Mouse (Mus musculus) ES-Bruce4 (cell line): ENCODE measurements around the gene Gpr142. TPM values are rescaled to one million over a fixed set of nuclear protein-coding genes. Genes with fewer than 3 reads are reported as not detected.

Experiments used
- H3K27ac ChIP-seq: 2 replicates; pipeline ENCODE4 v1.5.1; 2012; ENCODE audit warnings: low read length, inconsistent platforms; ENCODE audit not compliant: insufficient read depth
- H3K27me3 ChIP-seq: 2 replicates; pipeline ENCODE4 v1.6.1; 2012; ENCODE audit warnings: mild to moderate bottlenecking, low read length, inconsistent platforms; ENCODE audit not compliant: control insufficient read depth, poor library complexity, insufficient read depth, severe bottlenecking
- H3K36me3 ChIP-seq: 2 replicates; pipeline ENCODE4 v1.6.1; 2012; ENCODE audit warnings: inconsistent platforms, mild to moderate bottlenecking, low read length, moderate library complexity; ENCODE audit not compliant: control insufficient read depth, poor library complexity, insufficient read depth, severe bottlenecking
- H3K4me1 ChIP-seq: one replicate; pipeline ENCODE4 v1.8.1; 2011; ENCODE audit warnings: low read length; ENCODE audit not compliant: control insufficient read depth, insufficient read depth
- H3K4me3 ChIP-seq: 2 replicates; pipeline ENCODE4 v1.5.1; 2011; ENCODE audit warnings: low read depth, mild to moderate bottlenecking, low read length
- H3K9ac ChIP-seq: 2 replicates; pipeline ENCODE4 v1.6.1; 2012; ENCODE audit warnings: low read depth, mild to moderate bottlenecking, inconsistent platforms; ENCODE audit not compliant: poor library complexity, severe bottlenecking
- H3K9me3 ChIP-seq: replicated peaks from 2 replicates; pipeline ENCODE4 v1.6.1; 2012; ENCODE audit warnings: mild to moderate bottlenecking, low read length, inconsistent platforms; ENCODE audit not compliant: control insufficient read depth, poor library complexity, insufficient read depth, severe bottlenecking
- CTCF ChIP-seq: IDR thresholded peaks from one replicate; pipeline ENCODE4 v1.8.1; 2011; ENCODE audit warnings: low read depth, low read length
- EP300 ChIP-seq: IDR thresholded peaks from 2 replicates; pipeline ENCODE4 v1.6.1; 2011; ENCODE audit warnings: low read depth, low read length; ENCODE audit not compliant: insufficient read depth
- POLR2A ChIP-seq: IDR thresholded peaks from one replicate; pipeline ENCODE4 v1.8.1; 2011; ENCODE audit warnings: low read length; ENCODE audit not compliant: insufficient read depth
- polyA plus RNA-seq: library from polyadenylated mRNA; stranded (reverse); fragments of >200 nt; gene quantifications from 2 replicates; pipeline ENCODE4 v1.2.4, GENCODE M21; 2011; ENCODE audit warnings: low read depth; ENCODE audit not compliant: missing spikeins, insufficient read depth, insufficient read length

Gpr142 gene
- polyA plus RNA-seq, 1 experiment: not detected

DNA sequence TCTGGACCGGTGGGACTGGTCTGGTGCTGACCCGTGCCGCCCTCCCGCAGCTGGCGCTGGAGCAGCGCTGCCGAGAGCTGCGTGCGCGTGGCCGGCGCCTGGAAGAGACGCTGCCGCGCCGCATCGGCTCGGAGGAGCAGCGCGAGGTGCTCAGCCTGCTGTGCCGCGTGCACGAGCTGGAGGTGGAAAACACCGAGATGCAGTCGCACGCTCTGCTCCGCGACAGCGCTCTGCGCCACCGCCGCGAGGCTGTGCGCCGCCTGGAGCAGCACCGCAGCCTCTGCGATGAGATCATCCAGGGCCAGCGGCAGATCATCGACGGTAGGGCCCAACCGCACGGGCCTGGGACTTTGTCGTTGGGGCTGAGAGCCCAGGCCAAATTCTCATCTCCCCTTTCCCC is 12.4 kb upstream of the Gpr142 start:
- H3K9me3 ChIP-seq: no peaks in the 10 kb centered on the region
- H3K27ac ChIP-seq: no peak overlapping the region
- peak overlapping the region; percentile 6; the same call in 1 of the 2 replicates for H3K9ac ChIP-seq
- peak overlapping the region; percentile 21 for H3K4me3 ChIP-seq
- peaks cover 10% of the 10 kb centered on the region for H3K4me1 ChIP-seq
- TF ChIP-seq CTCF (no peak), EP300 (no peak), POLR2A (no peak)
- no peaks in the 10 kb centered on the region for H3K36me3 ChIP-seq
- H3K27me3 ChIP-seq: no peaks in the 10 kb centered on the region; the same call in 1 of the 2 replicates

DNA sequence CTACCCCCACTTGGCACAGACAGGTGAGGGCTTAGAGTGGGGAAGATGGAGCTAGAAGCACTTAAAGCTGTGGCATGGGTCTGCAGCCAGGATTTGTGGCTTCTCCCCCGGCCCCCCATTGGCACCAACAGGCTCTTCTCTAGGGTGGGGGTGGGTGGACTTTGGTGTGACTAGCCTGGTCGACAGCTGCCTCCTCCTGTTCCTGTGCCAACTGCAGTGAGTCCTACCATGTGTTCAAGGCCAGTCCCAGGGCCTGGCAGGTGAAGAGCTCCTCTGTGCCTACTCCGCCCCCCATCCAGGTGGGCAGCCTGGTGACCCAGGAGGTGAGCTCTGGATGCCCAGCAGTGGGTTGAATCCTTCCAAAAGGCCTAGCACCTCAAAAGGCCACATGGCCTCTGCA is 11.1 kb upstream of the Gpr142 start:
- Histone ChIP-seq H3K27me3 (peaks cover 4% of the 10 kb centered on the region; the same call in 1 of the 2 replicates), H3K4me1 (peaks cover 10% of the 10 kb centered on the region), H3K27ac (no peak overlapping the region), H3K9me3 (no peaks in the 10 kb centered on the region), H3K4me3 (no peak overlapping the region), H3K36me3 (no peaks in the 10 kb centered on the region), H3K9ac (no peak overlapping the region)
- TF ChIP-seq EP300: no peak
- no peak for TF ChIP-seq POLR2A
- no peak for TF ChIP-seq CTCF

DNA sequence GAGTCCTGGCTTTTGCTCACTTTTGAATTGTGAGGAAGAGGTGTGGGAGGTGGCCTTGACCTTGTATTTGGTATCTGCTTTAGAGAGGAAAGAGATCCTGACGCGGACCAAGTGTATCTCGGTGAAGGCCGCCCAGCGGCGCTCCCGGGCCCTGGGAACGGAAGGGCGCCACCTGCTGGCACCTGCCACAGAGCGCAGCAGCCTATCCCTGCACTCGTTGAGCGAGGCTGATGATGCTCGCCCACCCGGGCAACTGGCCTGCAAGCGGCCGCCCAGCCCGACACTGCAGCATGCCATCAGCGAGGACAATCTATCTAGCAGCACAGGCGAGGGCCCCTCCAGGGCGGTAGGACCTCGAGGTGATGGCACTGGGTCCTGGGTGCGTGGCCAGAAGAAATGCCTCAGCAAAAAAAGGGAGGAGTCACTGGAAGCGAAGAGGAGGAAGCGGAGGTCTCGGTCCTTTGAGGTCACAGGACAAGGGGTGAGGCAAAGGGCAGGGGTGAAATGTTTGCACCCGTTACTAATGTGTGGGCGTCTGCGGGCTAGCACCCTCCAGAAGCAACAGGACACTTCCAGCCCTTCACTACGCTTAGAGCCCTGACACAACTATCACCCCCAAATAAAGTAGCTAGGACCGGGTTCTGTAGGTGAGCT is 9.5 kb upstream of the Gpr142 start:
- H3K27ac ChIP-seq: no peak overlapping the region
- no peak overlapping the region for H3K9ac ChIP-seq

DNA sequence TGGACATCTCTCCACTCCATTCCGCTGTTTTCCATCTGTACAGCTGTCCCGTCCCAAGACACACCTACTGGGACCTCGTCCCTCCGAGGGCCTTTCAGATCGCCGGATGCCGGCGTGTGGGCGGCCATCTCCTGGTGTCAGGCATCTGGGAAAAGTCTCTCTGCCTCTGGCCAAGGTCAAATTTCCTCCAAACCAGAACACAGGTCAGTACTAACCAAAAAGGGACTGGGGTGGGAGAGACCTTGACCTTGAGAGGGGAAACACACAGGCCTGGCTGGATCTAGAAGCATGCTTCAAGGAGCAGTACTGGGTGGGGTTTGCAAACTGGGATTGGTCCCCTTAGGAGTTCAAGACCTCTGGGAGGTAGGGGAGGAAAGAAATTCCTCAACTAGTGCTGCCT is 9.0 kb upstream of the Gpr142 start:
- no peak overlapping the region for H3K4me3 ChIP-seq
- H3K9me3 ChIP-seq: no peaks in the 10 kb centered on the region
- peaks cover 4% of the 10 kb centered on the region; the same call in 1 of the 2 replicates for H3K27me3 ChIP-seq
- no peak for TF ChIP-seq POLR2A
- no peak for TF ChIP-seq EP300
- TF ChIP-seq CTCF: no peak
- H3K4me1 ChIP-seq: peaks cover 10% of the 10 kb centered on the region
- H3K9ac ChIP-seq: no peak overlapping the region
- H3K27ac ChIP-seq: no peak overlapping the region
- H3K36me3 ChIP-seq: no peaks in the 10 kb centered on the region

More for the DNA sequence above, 9.5 kb upstream of the Gpr142 start:
- H3K27me3 ChIP-seq: peaks cover 4% of the 10 kb centered on the region; the same call in 1 of the 2 replicates
- TF ChIP-seq CTCF (peak; percentile 96), POLR2A (no peak), EP300 (0 out of 2 replicates have a peak, but pooled peaks have one; percentile 11)
- H3K9me3 ChIP-seq: no peaks in the 10 kb centered on the region
- peaks cover 10% of the 10 kb centered on the region for H3K4me1 ChIP-seq
- no peaks in the 10 kb centered on the region for H3K36me3 ChIP-seq
- H3K4me3 ChIP-seq: no peak overlapping the region

DNA sequence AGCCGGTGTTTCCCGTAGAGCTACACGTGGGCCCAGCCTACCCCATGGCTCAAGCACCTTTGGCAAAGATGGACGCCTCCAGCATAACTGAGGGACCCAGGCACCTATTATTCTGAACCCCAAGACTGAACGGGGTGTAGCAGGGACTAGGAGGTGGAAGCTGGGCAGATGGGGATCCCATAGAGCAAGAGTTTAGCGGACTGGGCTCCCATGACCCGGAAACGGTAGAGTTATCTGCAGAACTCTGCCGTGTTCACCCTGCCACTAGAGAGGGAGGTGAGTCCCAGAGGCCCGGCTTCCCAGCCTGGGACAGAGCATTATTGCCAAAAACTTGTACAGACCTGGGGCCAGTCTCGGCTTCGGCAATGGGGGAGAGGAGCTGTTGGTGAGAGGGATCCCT is 8.6 kb upstream of the Gpr142 start:
- Histone ChIP-seq H3K27me3 (peaks cover 4% of the 10 kb centered on the region; the same call in 1 of the 2 replicates), H3K9ac (no peak overlapping the region), H3K36me3 (no peaks in the 10 kb centered on the region), H3K4me3 (no peak overlapping the region), H3K27ac (no peak overlapping the region), H3K9me3 (no peaks in the 10 kb centered on the region), H3K4me1 (peaks cover 10% of the 10 kb centered on the region)
- TF ChIP-seq CTCF: no peak
- TF ChIP-seq EP300: no peak
- TF ChIP-seq POLR2A: no peak

DNA sequence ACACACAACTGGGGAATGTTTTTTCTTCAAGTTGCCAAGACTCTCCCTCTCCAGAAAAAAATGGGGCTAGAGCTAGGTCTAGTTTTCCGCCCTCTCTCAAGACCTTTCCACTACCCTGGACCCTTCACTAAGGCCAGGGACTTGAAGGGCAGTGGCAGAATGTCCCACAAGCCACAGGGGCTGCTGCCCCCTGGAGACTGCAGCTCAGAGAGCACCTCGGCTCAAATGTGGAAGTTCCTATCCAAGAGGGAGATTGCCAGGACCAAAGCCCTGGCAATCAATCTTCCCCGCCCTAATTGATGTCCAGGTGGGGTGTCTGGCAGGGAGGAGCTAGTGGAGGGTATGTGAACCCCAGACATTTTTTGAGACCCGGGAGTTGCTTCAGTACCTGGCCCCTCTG is 7.9 kb upstream of the Gpr142 start:
- Histone ChIP-seq H3K4me3 (no peak overlapping the region), H3K4me1 (peaks cover 10% of the 10 kb centered on the region)

More for the DNA sequence above, 7.9 kb upstream of the Gpr142 start:
- Histone ChIP-seq H3K27me3 (peaks cover 4% of the 10 kb centered on the region; the same call in 1 of the 2 replicates), H3K27ac (no peak overlapping the region), H3K36me3 (no peaks in the 10 kb centered on the region), H3K9me3 (no peaks in the 10 kb centered on the region), H3K9ac (no peak overlapping the region)
- TF ChIP-seq EP300 (no peak), CTCF (peak; percentile 47), POLR2A (no peak)
